Mouse (Mus musculus): ENCODE measurements around the gene Tescl.

DNA sequence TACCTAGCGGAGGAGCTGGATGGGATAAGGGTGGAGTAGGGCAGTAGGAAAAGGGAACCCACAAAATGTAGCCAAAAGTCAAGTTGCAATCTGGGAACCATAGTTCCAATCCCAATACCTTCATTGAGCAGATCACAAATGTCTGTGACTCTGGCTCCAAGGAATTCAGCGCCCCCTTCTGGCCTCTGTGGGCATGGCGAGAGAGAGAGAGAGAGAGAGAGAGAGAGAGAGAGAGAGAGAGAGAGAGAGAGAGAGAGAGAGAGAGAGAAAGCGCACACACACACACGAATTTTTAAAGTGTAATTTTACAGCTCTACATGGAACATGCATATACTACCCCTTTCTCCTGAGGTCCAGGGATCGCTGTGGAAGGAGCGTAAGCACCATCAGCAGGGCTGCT, 29.5 kb upstream of the Tescl start:
- TF ChIP-seq POLR2A (IDR thresholded peaks at IDR 0.05; ENCODE audit: insufficient read depth, low read depth, low read length) (no peak), CTCF (IDR thresholded peaks at IDR 0.05; ENCODE audit: insufficient read depth, low read depth, low read length) (no peak)

All from olfactory bulb, adult 2 months (tissue).